In the genomic region with DNA sequence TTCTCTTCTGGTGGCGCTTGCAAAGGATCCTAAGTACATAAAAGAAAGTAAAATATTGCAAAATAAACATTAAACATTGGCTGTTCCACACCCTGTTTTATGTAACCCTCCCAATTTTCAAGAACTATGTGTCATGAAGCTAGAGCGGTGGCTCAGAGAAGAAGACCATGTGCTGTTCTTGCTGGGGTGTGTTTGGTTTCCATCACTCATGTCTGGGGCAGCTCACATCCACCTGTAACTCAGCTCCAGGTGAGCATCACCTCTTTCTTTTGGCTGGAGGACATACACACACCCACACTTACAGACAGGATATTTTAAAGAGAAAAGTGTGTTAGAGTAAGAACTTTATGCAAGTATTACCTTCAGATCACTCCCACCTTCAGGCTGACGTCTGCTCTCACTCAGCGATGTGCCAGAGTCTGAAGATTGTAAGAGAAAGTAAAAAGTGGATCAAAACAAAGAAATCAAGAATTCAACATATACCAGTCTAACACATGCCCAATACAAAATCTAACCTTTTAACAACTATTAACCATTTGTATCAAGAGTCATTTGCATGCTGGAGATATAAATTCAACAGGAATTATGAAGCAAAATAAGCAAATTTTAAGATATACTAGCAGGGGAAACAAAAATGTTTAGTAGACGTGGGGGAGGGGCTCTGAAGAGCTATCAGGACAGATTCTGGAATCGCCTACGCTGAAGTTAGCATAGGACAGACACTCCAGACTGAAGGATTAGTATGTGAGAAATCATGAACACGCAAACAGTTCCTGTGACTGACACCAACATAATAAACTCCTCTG, we compare ENCODE assay signal across 27 mouse cellular contexts. TPM values are rescaled to one million over a fixed set of nuclear protein-coding genes. Genes with fewer than 3 reads are reported as not detected.
"Had no signal": no experiment of that assay in that cellular context is flagged by ENCODE, and none has a peak within 500 bp of the region (broad histone marks: within the 10 kb centered on the region; RNA-seq: fewer than 3 reads in every experiment).

No protein-coding gene starts in this region.

- H3K4me1 ChIP-seq: embryonic facial prominence, embryonic 10.5 days; embryonic facial prominence, embryonic 12.5 days; embryonic facial prominence, embryonic 13.5 days; embryonic facial prominence, embryonic 15.5 days; forebrain, embryonic 10.5 days; forebrain, embryonic 12.5 days; forebrain, embryonic 13.5 days; forebrain, embryonic 15.5 days had no signal

- ATAC-seq: forebrain, embryonic 13.5 days; forebrain, embryonic 14.5 days; forebrain, embryonic 15.5 days; forebrain, embryonic 16.5 days; forebrain, postnatal 0 days had no signal

- H3K27ac ChIP-seq: embryonic facial prominence, embryonic 10.5 days; embryonic facial prominence, embryonic 12.5 days; embryonic facial prominence, embryonic 13.5 days; embryonic facial prominence, embryonic 15.5 days; forebrain, embryonic 10.5 days; forebrain, embryonic 12.5 days; forebrain, embryonic 13.5 days; forebrain, embryonic 15.5 days; gastrocnemius, adult 2 months; heart, adult 2 months had no signal

- H3K9me3 ChIP-seq: embryonic facial prominence, embryonic 10.5 days; embryonic facial prominence, embryonic 12.5 days; embryonic facial prominence, embryonic 13.5 days; embryonic facial prominence, embryonic 15.5 days; forebrain, embryonic 10.5 days; forebrain, embryonic 12.5 days; forebrain, embryonic 13.5 days; forebrain, embryonic 15.5 days had no signal

- H3K27me3 ChIP-seq: embryonic facial prominence, embryonic 12.5 days; embryonic facial prominence, embryonic 13.5 days; embryonic facial prominence, embryonic 15.5 days; forebrain, embryonic 12.5 days; forebrain, embryonic 13.5 days; forebrain, embryonic 15.5 days had no signal

- H3K9ac ChIP-seq: embryonic facial prominence, embryonic 12.5 days; embryonic facial prominence, embryonic 13.5 days; embryonic facial prominence, embryonic 15.5 days; forebrain, embryonic 12.5 days; forebrain, embryonic 13.5 days; forebrain, embryonic 15.5 days; forebrain, postnatal 0 days had no signal

- DNase-seq: cerebellum, adult 9-10 months; cerebellum, adult 9-11 months; cerebellum, postnatal 10 days; cerebellum, postnatal 14 days; cerebellum, postnatal 25 days; cerebellum, postnatal 36 days; embryo, embryonic 11 days; forebrain, postnatal 0 days; gastrocnemius, adult 2 months; gastrocnemius, postnatal 10 days; gastrocnemius, postnatal 14 days; gastrocnemius, postnatal 25 days; gastrocnemius, postnatal 36 days; heart, adult 11 months; heart, adult 18-20 months; heart, adult 2 months had no signal

- H3K4me3 ChIP-seq: embryonic facial prominence, embryonic 10.5 days; embryonic facial prominence, embryonic 12.5 days; embryonic facial prominence, embryonic 13.5 days; embryonic facial prominence, embryonic 15.5 days; erythroblast, embryonic 14.5 days; forebrain, embryonic 10.5 days; forebrain, embryonic 12.5 days; forebrain, embryonic 13.5 days; forebrain, embryonic 15.5 days; gastrocnemius, adult 2 months; heart, adult 2 months had no signal

- H3K4me2 ChIP-seq: embryonic facial prominence, embryonic 12.5 days; embryonic facial prominence, embryonic 13.5 days; embryonic facial prominence, embryonic 15.5 days; forebrain, embryonic 12.5 days; forebrain, embryonic 13.5 days; forebrain, embryonic 15.5 days had no signal

RNA-seq across cellular contexts. Expression of a gene that starts 49.9 kb away (rescaled TPM):
- polyA plus RNA-seq: erythroblast, embryonic 14.5 days had no signal
